Mouse (Mus musculus) spleen, adult 2 months (tissue): Measurements from ENCODE around the gene Gpr39.

ENCODE experiments used
- CTCF ChIP-seq: fragments of 200-500 bp; IDR thresholded peaks from 2 replicates; pipeline ENCODE4 v1.5.1; 2011; ENCODE audit warnings: mild to moderate bottlenecking, inconsistent platforms; ENCODE audit not compliant: insufficient read depth, insufficient read length, insufficient replicate concordance; ENCODE audit errors: extremely low read depth
- POLR2A ChIP-seq: fragments of 200-500 bp; IDR thresholded peaks from 2 replicates; pipeline ENCODE4 v1.6.1; 2011; ENCODE audit warnings: low read depth, low read length, inconsistent platforms

DNA sequence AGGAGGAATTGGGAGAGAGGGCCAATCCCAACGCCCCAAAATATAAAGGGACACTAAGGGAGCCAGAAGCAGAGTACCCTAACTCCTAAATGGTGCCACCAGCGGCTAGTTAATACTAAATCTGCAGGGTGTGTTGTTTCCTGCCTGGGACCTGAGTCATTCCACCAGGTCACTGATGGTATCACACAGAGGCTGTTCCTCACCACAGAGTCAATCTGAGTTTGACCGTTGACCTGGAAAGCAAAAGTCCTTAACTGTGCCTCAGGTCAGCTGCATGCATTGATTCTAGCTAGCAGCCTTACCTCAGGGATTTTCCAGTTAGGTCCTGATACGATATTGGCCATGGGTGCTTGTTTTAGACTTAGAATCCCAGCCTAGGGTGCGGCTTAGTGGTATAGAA, 17.5 kb downstream of the Gpr39 start:
- no peak for TF ChIP-seq CTCF
- no peak for TF ChIP-seq POLR2A
